Mouse (Mus musculus) lung, postnatal 0 days (tissue): ENCODE results near the gene Gm20388.

Experiments
- CTCF ChIP-seq: IDR thresholded peaks from 2 replicates; pipeline ENCODE4 v1.5.1; 2016; ENCODE audit warnings: antibody characterized with exemption, mild to moderate bottlenecking
- EP300 ChIP-seq: IDR thresholded peaks from 2 replicates; pipeline ENCODE4 v1.6.1; 2016; ENCODE audit warnings: antibody characterized with exemption, mild to moderate bottlenecking, control low read depth

DNA sequence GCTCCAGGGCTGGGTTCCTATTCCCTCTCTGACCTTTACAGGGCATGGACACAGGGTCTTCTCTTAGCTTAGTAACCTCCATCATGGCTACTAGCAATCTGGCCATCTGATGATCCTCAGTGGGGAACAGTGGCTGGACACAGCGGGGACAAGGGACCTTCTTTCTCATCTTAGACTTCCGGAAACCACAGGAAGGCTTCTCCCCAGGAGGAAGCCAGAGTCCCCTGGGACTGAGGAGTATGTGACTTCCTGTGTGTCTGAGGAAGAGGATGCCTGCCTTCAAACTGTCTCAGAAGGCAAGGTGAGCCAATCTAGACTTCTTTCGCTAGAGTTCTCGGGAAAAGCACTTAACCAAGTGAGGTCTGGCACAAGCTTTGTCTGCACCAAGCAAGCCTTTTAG is 789.4 kb downstream of the Gm20388 start:
- TF ChIP-seq CTCF (no peak), EP300 (no peak)
